Mouse (Mus musculus): Measurements from ENCODE around the gene Ccnyl1. TPM values are rescaled to one million over a fixed set of nuclear protein-coding genes. Genes with fewer than 3 reads are reported as not detected.
"Not testable (repeated sequence)": the region's sequence is repeated elsewhere in the genome, so short reads cannot be mapped to it uniquely, and the experiment has no call there.

Ccnyl1 gene
- 9.8 and 10.7 TPM in 2 replicates for polyA plus RNA-seq (2014; fragmentation: Nextera tagmentation; extraction: Ambion mirVana)

DNA sequence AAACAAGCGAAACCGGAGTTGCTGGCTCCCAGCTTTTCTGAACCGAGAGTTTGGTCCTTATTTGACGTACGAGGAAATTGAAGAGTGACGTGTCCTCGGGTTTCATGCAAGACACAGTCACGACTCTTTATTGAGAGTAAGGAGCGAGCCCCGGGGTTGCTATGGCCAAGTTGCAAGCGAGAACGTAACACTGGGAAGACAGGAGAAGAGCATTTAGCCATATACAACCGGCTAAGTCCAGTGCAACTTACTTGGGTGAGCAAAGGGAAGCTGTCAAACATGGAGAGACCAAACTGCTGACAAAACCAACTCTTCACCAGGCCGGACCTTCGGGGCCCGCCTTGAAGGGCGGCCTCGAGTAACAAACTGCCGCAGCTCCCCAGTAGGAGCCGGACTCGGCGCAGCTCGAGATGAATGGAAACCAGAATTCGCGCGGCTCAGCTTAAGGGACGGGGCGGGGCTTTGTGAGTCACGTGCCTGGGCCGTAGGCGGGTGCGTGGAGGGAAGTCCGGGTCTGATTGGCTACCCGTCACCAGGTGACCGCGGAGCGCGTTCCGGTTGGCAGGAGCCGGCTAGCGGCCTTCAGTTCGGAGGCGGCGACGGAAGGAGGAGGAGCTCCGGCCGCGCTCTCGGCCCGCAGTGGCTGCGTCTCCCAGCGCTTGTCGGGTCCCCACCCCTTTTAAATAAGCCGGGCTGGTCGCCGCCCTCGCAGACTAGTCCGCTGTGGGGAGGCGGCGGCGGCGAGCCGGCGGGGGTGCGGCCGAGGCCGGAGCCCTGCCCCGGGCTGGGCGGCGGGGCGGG, at the start of gene Ccnyl1:
Gene Ccnyl1 (plus strand): TSS at position 243 of the 801 bp plus-strand sequence.
- under 1% methylated on average over 67 of the region's 71 CpGs for WGBS
- Histone ChIP-seq H3K4me3 (ENCODE audit: low read depth, low read length) (peak within 1 kb of the TSS; percentile 92), H3K4me2 (ENCODE audit: low read depth, severe bottlenecking) (peak within 1 kb of the TSS; percentile 76), H3K9ac (ENCODE audit: low read length) (peak within 1 kb of the TSS; percentile 85), H3K27ac (replicated peaks; ENCODE audit: low read depth, low read length) (peak within 1 kb of the TSS; percentile 56), H3K36me3 (ENCODE audit: control insufficient read depth, insufficient read depth, low read length) (no peaks in the 10 kb centered on the region), H3K4me1 (ENCODE audit: control insufficient read depth, insufficient read depth, low read length) (peaks cover 11% of the 10 kb centered on the region; the same call in 1 of the 2 replicates), H3K9me3 (ENCODE audit: control insufficient read depth, low read length) (no peaks in the 10 kb centered on the region), H3K27me3 (ENCODE audit: control insufficient read depth, insufficient read depth, low read length) (no peaks in the 10 kb centered on the region)
- ATAC-seq (ENCODE audit: insufficient number of reproducible peaks, low FRiP score, low TSS enrichment, low read depth) (peak; percentile 99), DNase-seq (ENCODE audit: low spot score) (peak; percentile 97)

DNA sequence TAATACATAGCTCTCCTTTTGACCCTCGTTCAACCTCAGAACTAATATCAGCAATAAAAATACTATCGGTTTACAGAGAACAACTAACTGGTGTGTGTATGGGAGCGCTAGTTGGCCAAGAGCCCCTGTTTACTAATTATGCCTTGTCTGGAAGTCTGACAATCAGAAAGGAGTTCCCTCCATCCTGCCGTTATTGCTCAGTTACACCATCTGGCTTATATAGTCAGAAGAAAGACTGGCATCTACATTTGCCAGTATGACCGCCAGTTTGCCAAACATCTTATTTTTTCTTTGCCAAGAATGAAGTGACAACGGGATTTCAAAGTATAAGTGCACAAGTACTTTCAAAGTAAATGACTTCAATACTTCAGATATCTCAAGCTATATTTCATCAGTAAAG, 49.2 kb upstream of the Ccnyl1 start:
- no peak overlapping the region for H3K4me2 ChIP-seq (ENCODE audit: low read depth, severe bottlenecking)
- no peaks in the 10 kb centered on the region for H3K4me1 ChIP-seq (ENCODE audit: control insufficient read depth, insufficient read depth, low read length)
- ATAC-seq (ENCODE audit: insufficient number of reproducible peaks, low FRiP score, low TSS enrichment, low read depth), result no peak
- H3K27me3 ChIP-seq (ENCODE audit: control insufficient read depth, insufficient read depth, low read length), result no peaks in the 10 kb centered on the region
- no peaks in the 10 kb centered on the region for H3K36me3 ChIP-seq (ENCODE audit: control insufficient read depth, insufficient read depth, low read length)
- H3K9ac ChIP-seq (ENCODE audit: low read length), result no peak overlapping the region
- no peak overlapping the region for H3K4me3 ChIP-seq (ENCODE audit: low read depth, low read length)
- H3K9me3 ChIP-seq (ENCODE audit: control insufficient read depth, low read length), result no peaks in the 10 kb centered on the region
- 89% methylated on average over 6 of the region's 6 CpGs for WGBS
- no peak for DNase-seq (ENCODE audit: low spot score)
- H3K27ac ChIP-seq (replicated peaks; ENCODE audit: low read depth, low read length), result no peak overlapping the region

DNA sequence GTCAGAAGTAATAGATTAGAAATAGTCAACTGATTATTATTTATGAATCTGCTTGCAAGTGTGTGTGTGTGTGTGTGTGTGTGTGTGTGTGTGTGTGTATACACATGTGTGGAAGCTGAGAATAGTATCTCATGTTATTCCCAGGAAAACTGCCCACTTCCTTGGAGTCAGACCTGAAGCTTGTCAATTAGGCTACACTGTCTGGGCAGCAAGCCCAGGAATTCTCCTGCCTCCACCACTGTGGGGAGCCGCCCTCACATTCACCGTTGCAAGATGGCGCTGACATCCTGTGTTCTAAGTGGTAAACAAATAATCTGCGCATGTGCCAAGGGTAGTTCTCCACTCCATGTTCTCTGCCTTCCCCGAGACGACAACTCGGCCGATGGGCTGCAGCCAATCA, 47.7 kb upstream of the Ccnyl1 start:
- H3K27ac ChIP-seq (replicated peaks; ENCODE audit: low read depth, low read length); H3K4me1 ChIP-seq (ENCODE audit: control insufficient read depth, insufficient read depth, low read length); H3K36me3 ChIP-seq (ENCODE audit: control insufficient read depth, insufficient read depth, low read length); H3K4me2 ChIP-seq (ENCODE audit: low read depth, severe bottlenecking); H3K27me3 ChIP-seq (ENCODE audit: control insufficient read depth, insufficient read depth, low read length); H3K9me3 ChIP-seq (ENCODE audit: control insufficient read depth, low read length); H3K4me3 ChIP-seq (ENCODE audit: low read depth, low read length); ATAC-seq (ENCODE audit: insufficient number of reproducible peaks, low FRiP score, low TSS enrichment, low read depth); H3K9ac ChIP-seq (ENCODE audit: low read length); DNase-seq (ENCODE audit: low spot score): not testable (repeated sequence)
- WGBS, result 95% methylated on average over 8 of the region's 8 CpGs

DNA sequence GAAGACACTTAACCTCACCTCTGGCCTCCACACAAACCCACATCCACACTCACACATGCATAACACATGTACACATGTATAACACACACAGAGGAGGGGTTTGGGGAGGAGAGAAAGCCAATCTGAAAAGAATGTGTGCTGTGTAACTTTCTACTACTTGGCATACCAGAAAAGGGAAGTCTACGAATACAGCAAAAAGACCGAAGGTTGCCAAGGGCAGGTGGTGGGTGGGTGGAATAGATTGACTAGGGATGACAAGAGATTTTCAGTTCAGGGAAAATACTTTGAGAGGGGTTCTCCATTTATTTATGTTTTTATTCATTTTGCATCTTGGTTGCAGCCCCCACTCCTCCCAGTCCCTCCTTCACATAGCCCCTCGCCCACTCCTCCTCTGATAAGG, 45.7 kb upstream of the Ccnyl1 start:
- no peak for ATAC-seq (ENCODE audit: insufficient number of reproducible peaks, low FRiP score, low TSS enrichment, low read depth)
- Histone ChIP-seq H3K27ac (replicated peaks; ENCODE audit: low read depth, low read length) (no peak overlapping the region), H3K4me3 (ENCODE audit: low read depth, low read length) (no peak overlapping the region), H3K4me2 (ENCODE audit: low read depth, severe bottlenecking) (no peak overlapping the region), H3K4me1 (ENCODE audit: control insufficient read depth, insufficient read depth, low read length) (no peaks in the 10 kb centered on the region), H3K27me3 (ENCODE audit: control insufficient read depth, insufficient read depth, low read length) (no peaks in the 10 kb centered on the region), H3K9ac (ENCODE audit: low read length) (no peak overlapping the region), H3K9me3 (ENCODE audit: control insufficient read depth, low read length) (no peaks in the 10 kb centered on the region), H3K36me3 (ENCODE audit: control insufficient read depth, insufficient read depth, low read length) (no peaks in the 10 kb centered on the region)
- no peak for DNase-seq (ENCODE audit: low spot score)
- WGBS, result 96% methylated on average over 3 of the region's 3 CpGs

DNA sequence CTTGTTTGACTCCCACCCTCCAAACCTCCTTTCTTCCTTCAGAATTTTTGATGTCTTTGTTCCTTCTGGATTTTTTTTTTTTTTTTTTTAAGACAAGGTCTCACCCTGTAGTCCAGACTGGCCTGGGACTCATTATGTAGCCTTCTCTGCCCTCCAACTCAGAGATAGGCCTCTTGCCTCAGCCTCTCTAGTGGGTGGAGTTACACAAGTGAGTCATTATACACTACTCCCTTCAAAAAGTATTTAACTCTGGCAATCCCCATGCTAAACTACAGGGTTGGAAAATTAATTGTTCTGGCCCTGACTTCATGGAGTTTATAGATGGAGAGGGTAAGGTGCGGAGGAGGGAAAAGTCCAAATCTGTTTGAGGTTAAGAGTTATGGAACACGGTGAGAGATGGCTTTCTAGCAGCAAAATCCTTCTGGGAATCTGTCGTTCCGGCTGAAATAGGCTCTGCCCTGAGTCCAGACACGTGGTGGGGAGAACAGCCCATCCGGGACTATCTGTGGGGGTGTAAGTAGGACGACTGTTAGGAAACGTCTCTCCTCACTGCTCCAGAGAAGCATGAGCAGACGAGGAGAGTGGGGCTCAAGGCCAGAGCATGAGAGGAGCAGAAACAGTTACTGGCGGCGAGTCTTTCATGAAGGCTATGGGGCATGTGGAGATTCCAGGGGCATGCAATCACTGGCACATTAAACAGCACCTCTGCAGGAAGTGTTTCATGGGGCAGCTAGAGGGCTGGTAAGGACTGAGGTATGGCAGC, 40.7 kb upstream of the Ccnyl1 start:
- 67% methylated on average over 11 of the region's 11 CpGs for WGBS
- Histone ChIP-seq H3K4me3 (ENCODE audit: low read depth, low read length) (no peak overlapping the region), H3K27ac (replicated peaks; ENCODE audit: low read depth, low read length) (no peak overlapping the region), H3K9ac (ENCODE audit: low read length) (no peak overlapping the region), H3K27me3 (ENCODE audit: control insufficient read depth, insufficient read depth, low read length) (no peaks in the 10 kb centered on the region), H3K9me3 (ENCODE audit: control insufficient read depth, low read length) (no peaks in the 10 kb centered on the region), H3K4me2 (ENCODE audit: low read depth, severe bottlenecking) (no peak overlapping the region), H3K4me1 (ENCODE audit: control insufficient read depth, insufficient read depth, low read length) (no peaks in the 10 kb centered on the region), H3K36me3 (ENCODE audit: control insufficient read depth, insufficient read depth, low read length) (no peaks in the 10 kb centered on the region)
- DNase-seq (ENCODE audit: low spot score) (no peak), ATAC-seq (ENCODE audit: insufficient number of reproducible peaks, low FRiP score, low TSS enrichment, low read depth) (no peak)

DNA sequence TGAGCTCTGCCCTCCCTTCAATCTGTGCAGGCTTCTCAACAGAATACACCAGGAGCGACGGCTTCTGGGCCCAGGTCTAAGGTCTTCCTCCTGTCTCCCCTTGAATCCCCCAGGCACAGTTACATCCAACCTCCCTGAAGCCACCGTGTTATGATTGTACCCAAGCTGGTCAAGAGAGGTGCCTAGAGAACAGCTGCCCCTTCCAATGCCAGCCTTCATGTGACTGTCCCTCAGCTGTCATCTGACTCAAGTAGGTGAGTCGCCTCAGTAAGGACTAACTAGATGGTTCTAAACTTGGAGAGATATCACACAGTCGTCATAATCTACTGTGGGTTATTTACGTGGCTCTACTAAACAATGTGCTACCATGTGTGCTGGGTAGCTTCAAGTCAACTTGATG, 36.6 kb upstream of the Ccnyl1 start:
- Histone ChIP-seq H3K36me3 (ENCODE audit: control insufficient read depth, insufficient read depth, low read length) (no peaks in the 10 kb centered on the region), H3K9me3 (ENCODE audit: control insufficient read depth, low read length) (no peaks in the 10 kb centered on the region), H3K4me3 (ENCODE audit: low read depth, low read length) (no peak overlapping the region), H3K4me1 (ENCODE audit: control insufficient read depth, insufficient read depth, low read length) (no peaks in the 10 kb centered on the region), H3K9ac (ENCODE audit: low read length) (no peak overlapping the region), H3K27me3 (ENCODE audit: control insufficient read depth, insufficient read depth, low read length) (no peaks in the 10 kb centered on the region), H3K4me2 (ENCODE audit: low read depth, severe bottlenecking) (no peak overlapping the region), H3K27ac (replicated peaks; ENCODE audit: low read depth, low read length) (no peak overlapping the region)
- ATAC-seq (ENCODE audit: insufficient number of reproducible peaks, low FRiP score, low TSS enrichment, low read depth) (no peak), DNase-seq (ENCODE audit: low spot score) (no peak)
- 91% methylated on average over 6 of the region's 6 CpGs for WGBS

DNA sequence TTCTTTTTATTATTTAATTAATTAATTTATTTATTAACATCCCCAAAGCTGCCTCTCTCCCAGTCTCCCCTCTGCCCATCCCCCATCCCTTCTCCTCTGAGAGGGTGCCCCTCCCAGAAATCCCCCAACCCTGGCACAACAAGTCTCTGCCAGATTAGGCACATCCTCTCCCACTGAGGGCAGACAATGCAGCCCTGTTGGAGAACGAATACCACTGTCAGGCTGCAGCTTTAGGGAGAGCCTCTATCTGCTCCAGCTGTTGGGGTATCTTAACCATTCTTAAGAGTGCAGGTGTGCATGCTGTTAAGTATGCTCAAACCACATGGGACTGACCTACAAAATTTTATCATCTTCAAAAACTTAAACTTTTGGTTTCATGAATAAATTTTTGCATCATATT, 34.8 kb upstream of the Ccnyl1 start:
- no peak for ATAC-seq (ENCODE audit: insufficient number of reproducible peaks, low FRiP score, low TSS enrichment, low read depth)
- H3K4me3 ChIP-seq (ENCODE audit: low read depth, low read length), result no peak overlapping the region
- WGBS, result 43% methylated on average over 1 of the region's 1 CpGs
- H3K9me3 ChIP-seq (ENCODE audit: control insufficient read depth, low read length), result no peaks in the 10 kb centered on the region
- H3K27me3 ChIP-seq (ENCODE audit: control insufficient read depth, insufficient read depth, low read length), result no peaks in the 10 kb centered on the region
- H3K36me3 ChIP-seq (ENCODE audit: control insufficient read depth, insufficient read depth, low read length), result no peaks in the 10 kb centered on the region
- H3K4me1 ChIP-seq (ENCODE audit: control insufficient read depth, insufficient read depth, low read length), result no peaks in the 10 kb centered on the region
- H3K4me2 ChIP-seq (ENCODE audit: low read depth, severe bottlenecking), result no peak overlapping the region
- no peak overlapping the region for H3K27ac ChIP-seq (replicated peaks; ENCODE audit: low read depth, low read length)
- no peak overlapping the region for H3K9ac ChIP-seq (ENCODE audit: low read length)
- no peak for DNase-seq (ENCODE audit: low spot score)

DNA sequence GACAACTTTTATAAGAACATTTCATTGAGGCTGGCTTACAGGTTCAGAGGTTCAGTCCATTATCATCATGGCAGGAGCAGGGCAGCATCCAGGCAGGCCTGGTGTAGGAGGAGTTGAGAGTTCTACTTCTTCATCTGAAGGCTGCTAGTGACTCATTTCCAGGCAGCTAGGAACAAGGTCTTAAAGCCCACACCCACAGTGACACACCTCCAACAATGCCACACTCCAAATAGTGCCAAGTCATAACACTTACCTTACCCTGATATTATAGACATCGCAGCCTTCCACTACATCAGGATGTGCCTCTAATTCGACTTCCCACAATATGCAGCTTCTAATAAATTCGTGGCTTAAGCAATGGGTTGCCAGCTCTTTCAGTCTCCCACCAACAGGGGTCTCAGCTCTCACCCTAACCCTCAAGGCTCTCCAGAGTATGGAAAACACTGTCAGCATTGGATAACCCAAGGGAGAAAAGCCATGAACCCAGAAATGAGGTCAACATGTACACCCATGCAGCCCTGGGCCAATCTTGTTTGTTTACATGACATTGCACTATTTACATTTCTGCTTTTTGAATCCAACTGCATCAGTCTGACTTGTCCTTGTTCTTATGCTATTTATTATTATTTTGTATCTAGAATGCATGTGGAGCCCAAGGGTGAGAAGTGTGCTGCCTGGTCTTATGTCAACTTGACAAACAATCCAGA, 33.7 kb upstream of the Ccnyl1 start:
- H3K4me3 ChIP-seq (ENCODE audit: low read depth, low read length), result no peak overlapping the region
- WGBS, result 84% methylated on average over 3 of the region's 3 CpGs
- no peak overlapping the region for H3K4me2 ChIP-seq (ENCODE audit: low read depth, severe bottlenecking)
- H3K4me1 ChIP-seq (ENCODE audit: control insufficient read depth, insufficient read depth, low read length), result no peaks in the 10 kb centered on the region
- DNase-seq (ENCODE audit: low spot score) (no peak), ATAC-seq (ENCODE audit: insufficient number of reproducible peaks, low FRiP score, low TSS enrichment, low read depth) (no peak)
- no peaks in the 10 kb centered on the region for H3K36me3 ChIP-seq (ENCODE audit: control insufficient read depth, insufficient read depth, low read length)
- H3K27me3 ChIP-seq (ENCODE audit: control insufficient read depth, insufficient read depth, low read length), result no peaks in the 10 kb centered on the region
- H3K9me3 ChIP-seq (ENCODE audit: control insufficient read depth, low read length), result no peaks in the 10 kb centered on the region
- H3K27ac ChIP-seq (replicated peaks; ENCODE audit: low read depth, low read length), result no peak overlapping the region
- H3K9ac ChIP-seq (ENCODE audit: low read length), result no peak overlapping the region

All from limb, embryonic 11.5 days (tissue).